Mouse (Mus musculus) limb, embryonic 13.5 days (tissue): Measurements from ENCODE around the gene Ank3. TPM values are rescaled to one million over a fixed set of nuclear protein-coding genes. Genes with fewer than 3 reads are reported as not detected.

Source experiments
- ATAC-seq: fragments of 200-750 bp; cut with Nextera tagmentation; 2 replicates; pipeline ENCODE4 v1.8.0; 2017; ENCODE audit warnings: low read depth, moderate number of reproducible peaks, moderate TSS enrichment; ENCODE audit not compliant: low FRiP score
- H3K27ac ChIP-seq: fragments of 300-500 bp; sonication (generic); 2 replicates; pipeline ENCODE4 v1.5.1; 2015; ENCODE audit warnings: inconsistent platforms, mild to moderate bottlenecking, moderate library complexity
- H3K27me3 ChIP-seq: fragments of 300-500 bp; sonication (generic); 2 replicates; pipeline ENCODE4 v1.6.1; 2015; ENCODE audit warnings: mild to moderate bottlenecking, inconsistent platforms
- H3K36me3 ChIP-seq: fragments of 300-500 bp; sonication (generic); 2 replicates; pipeline ENCODE4 v1.6.1; 2015; ENCODE audit warnings: inconsistent platforms, mild to moderate bottlenecking, moderate library complexity
- H3K4me1 ChIP-seq: fragments of 300-500 bp; sonication (generic); 2 replicates; pipeline ENCODE4 v1.6.1; 2015; ENCODE audit warnings: inconsistent platforms
- H3K4me2 ChIP-seq: fragments of 300-500 bp; sonication (generic); replicated peaks from 2 replicates; pipeline ENCODE4 v1.6.1; 2015; ENCODE audit warnings: inconsistent platforms, mild to moderate bottlenecking, moderate library complexity
- H3K4me3 ChIP-seq: fragments of 300-500 bp; sonication (generic); 2 replicates; pipeline ENCODE4 v1.5.1; 2015; ENCODE audit warnings: moderate library complexity, mild to moderate bottlenecking, inconsistent platforms
- H3K9ac ChIP-seq: fragments of 300-500 bp; sonication (generic); 2 replicates; pipeline ENCODE4 v1.6.1; 2015; ENCODE audit warnings: mild to moderate bottlenecking, inconsistent platforms
- H3K9me3 ChIP-seq: fragments of 300-500 bp; sonication (generic); 2 replicates; pipeline ENCODE4 v1.6.1; 2016; ENCODE audit warnings: inconsistent platforms
- WGBS: fragments of 180-500 bp; shearing (Covaris S2); methylation state at CpG from one replicate; pipeline ENCODE4 v1.1.7; 2015; 5-methylcytosine and 5-hydroxymethylcytosine counted together
- polyA plus RNA-seq: library from polyadenylated mRNA; unstranded; fragments of >200 nt; fragmentation: Nextera tagmentation; extraction: Ambion mirVana; gene quantifications from 2 replicates; pipeline ENCODE4 v1.2.1, GENCODE M21; 2015

The Ank3 gene
- polyA plus RNA-seq, 1 experiment from 2014 or later: 28.0 TPM

DNA sequence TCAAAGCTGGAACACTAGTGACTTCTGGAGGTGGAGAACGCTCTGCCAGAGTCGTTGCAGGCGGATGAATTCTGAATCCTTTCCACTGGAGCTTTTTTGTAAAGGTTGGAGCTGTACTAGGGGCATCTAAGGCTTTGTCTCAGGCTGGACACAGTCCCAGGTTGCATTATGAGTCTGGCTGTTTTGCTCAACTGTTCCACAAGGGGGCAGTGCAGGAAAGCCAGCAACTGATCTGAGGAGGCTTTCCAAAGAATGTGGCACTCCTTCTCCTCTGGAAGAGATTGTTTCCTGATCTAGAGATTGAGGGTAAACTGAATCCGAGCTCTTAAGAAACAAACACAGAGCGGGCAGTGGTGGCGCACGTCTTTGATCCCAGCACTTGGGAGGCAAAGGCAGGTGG lies 263.8 kb downstream of the Ank3 start:
- H3K27ac ChIP-seq: no peak overlapping the region
- no peak overlapping the region for H3K9ac ChIP-seq
- 9% methylated on average over 7 of the region's 7 CpGs for WGBS
- ATAC-seq: peak; percentile 37; the same call in 1 of the 2 replicates
- 0 out of 2 replicates have a peak, but pooled peaks cover 3% of the 10 kb centered on the region for H3K4me1 ChIP-seq
- no peak overlapping the region for H3K4me2 ChIP-seq
- H3K27me3 ChIP-seq: no peaks in the 10 kb centered on the region
- H3K9me3 ChIP-seq: no peaks in the 10 kb centered on the region
- H3K4me3 ChIP-seq: no peak overlapping the region
- H3K36me3 ChIP-seq: no peaks in the 10 kb centered on the region

DNA sequence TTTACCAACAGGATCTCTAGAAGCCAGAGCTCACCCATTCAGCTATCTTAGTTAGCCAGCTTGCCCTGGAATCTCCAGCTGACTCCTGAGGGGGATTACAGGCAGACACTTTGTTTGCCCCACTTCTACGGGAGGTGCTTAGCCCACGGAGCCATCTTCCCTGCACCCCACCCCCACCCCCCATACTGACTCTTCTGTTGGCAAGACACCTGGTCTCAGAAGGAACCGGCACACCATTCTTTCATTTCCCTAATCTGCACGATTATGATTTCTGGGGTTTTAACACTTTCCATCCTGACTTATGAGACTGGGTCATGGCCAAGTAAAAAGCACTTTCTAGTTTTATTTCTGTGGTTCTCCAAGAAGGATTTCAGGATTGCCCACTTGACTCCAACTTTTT lies 268.9 kb downstream of the Ank3 start:
- no peak overlapping the region for H3K9ac ChIP-seq
- H3K36me3 ChIP-seq: no peaks in the 10 kb centered on the region
- no peak for ATAC-seq
- WGBS: 82% methylated on average over 4 of the region's 4 CpGs
- no peaks in the 10 kb centered on the region for H3K27me3 ChIP-seq
- H3K27ac ChIP-seq: no peak overlapping the region
- no peaks in the 10 kb centered on the region for H3K4me1 ChIP-seq
- H3K4me3 ChIP-seq: no peak overlapping the region
- no peak overlapping the region for H3K4me2 ChIP-seq
- H3K9me3 ChIP-seq: no peaks in the 10 kb centered on the region

DNA sequence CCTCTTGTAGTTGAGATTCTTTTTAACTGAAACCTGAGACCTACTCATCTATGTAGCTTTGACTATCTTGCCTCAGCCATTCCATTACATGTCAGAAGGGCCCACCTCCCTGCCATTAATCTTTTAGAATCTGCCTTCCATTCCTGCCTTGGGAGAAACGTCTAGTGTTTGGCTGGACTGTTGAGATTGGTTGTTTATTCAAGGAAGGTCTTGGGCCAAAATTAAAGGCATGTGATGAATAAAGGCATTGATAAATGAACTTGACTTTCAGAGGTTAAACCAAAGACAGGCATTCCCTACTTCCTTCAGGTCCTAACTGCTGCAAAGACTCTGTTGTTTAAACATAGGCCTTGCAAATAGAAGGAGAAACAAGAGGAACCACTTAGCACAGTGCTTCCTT lies 271.9 kb downstream of the Ank3 start:
- Histone ChIP-seq H3K9ac (no peak overlapping the region), H3K9me3 (no peaks in the 10 kb centered on the region), H3K4me3 (no peak overlapping the region), H3K27ac (no peak overlapping the region), H3K36me3 (no peaks in the 10 kb centered on the region), H3K4me1 (no peaks in the 10 kb centered on the region), H3K27me3 (no peaks in the 10 kb centered on the region), H3K4me2 (no peak overlapping the region)
- 18% methylated on average over 1 of the region's 1 CpGs for WGBS
- no peak for ATAC-seq

DNA sequence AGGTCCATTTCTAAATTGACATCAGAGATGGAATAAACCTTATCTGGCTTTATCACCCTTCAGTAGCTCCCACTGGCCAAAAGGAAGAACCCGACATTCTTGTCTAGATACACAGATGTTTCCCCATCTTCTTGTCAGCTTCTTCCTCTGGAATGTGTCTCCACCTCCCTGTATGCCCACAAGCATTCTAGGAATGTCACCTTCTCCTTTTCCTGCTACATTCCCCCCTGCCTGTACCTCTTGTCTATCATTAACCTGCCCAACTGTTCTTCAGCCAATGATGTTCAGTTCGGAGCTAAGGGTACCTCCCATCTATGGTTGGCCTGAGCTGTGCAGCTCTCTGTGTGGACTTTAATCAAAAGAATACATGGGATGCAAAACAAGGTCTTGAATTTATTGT lies 272.4 kb downstream of the Ank3 start:
- Histone ChIP-seq H3K27me3 (no peaks in the 10 kb centered on the region), H3K9ac (no peak overlapping the region), H3K27ac (no peak overlapping the region), H3K4me2 (no peak overlapping the region), H3K36me3 (no peaks in the 10 kb centered on the region), H3K9me3 (no peaks in the 10 kb centered on the region), H3K4me1 (no peaks in the 10 kb centered on the region), H3K4me3 (no peak overlapping the region)
- no peak for ATAC-seq
- 72% methylated on average over 2 of the region's 2 CpGs for WGBS

DNA sequence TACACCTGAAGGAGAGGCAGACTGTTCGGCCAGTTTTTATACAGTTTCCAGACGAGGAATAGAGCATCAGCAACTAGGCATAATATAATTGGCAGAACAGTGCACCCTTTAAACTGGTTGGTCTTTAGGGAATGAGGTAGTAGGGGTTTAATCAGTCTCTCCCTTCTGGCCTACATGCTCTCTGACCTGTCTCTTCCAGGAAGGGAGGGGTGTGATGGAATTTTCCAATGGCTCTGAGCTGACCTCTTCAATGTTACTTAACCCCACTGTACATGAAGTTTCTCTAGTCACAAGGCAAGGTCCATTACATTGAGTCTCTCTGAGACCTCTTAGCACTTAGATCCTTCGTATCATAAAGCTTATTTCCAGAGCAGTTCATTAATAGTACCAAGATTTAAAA lies 272.9 kb downstream of the Ank3 start:
- H3K4me3 ChIP-seq: no peak overlapping the region
- 65% methylated on average over 3 of the region's 3 CpGs for WGBS
- no peak for ATAC-seq

DNA sequence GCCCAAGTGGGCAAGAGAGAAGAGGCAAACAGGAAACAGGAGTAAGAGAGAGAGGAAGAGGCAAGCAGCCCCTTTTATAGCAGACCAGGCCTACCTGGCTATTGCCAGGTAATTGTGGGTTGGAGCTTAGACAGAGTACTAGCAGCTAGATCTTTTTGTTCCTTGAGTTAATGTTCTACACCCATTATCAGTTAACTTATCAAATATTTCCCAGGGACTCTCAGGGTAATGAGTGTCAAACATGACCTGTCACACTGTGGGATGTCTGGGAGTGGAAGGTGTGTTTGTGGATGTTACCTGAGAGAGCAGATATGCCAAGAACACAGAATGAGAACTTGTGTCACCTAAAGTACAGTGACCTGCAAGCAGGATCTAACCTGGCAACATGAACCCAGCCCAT lies 274.0 kb downstream of the Ank3 start:
- no peak overlapping the region for H3K4me3 ChIP-seq
- no peaks in the 10 kb centered on the region for H3K9me3 ChIP-seq
- H3K27me3 ChIP-seq: no peaks in the 10 kb centered on the region
- H3K27ac ChIP-seq: no peak overlapping the region
- ATAC-seq: no peak
- no peak overlapping the region for H3K4me2 ChIP-seq
- H3K4me1 ChIP-seq: no peaks in the 10 kb centered on the region
- no peaks in the 10 kb centered on the region for H3K36me3 ChIP-seq
- H3K9ac ChIP-seq: no peak overlapping the region

More for the DNA sequence above, 272.9 kb downstream of the Ank3 start:
- no peaks in the 10 kb centered on the region for H3K36me3 ChIP-seq
- no peak overlapping the region for H3K27ac ChIP-seq
- H3K9ac ChIP-seq: no peak overlapping the region
- H3K4me1 ChIP-seq: no peaks in the 10 kb centered on the region
- no peaks in the 10 kb centered on the region for H3K9me3 ChIP-seq
- no peaks in the 10 kb centered on the region for H3K27me3 ChIP-seq
- H3K4me2 ChIP-seq: no peak overlapping the region

DNA sequence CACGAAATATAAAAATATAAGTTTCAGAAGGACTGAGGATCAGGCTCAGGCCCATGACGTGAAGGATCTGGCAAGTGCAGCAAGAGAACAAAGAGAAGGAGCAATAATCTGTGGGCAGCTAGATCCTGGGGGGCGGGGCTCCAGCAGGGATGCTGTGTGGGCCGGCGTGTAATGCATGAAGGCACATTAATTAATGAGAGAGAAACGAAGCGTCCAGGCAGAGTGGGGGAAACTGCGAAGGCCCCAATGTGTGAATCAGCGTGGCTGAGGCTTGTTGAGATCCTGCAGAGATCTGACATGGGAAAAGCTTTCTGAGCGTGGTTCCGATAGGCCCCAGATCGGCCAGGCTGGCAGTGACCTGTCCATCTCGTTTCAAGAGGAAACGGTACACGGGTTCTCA lies 279.7 kb downstream of the Ank3 start:
- H3K36me3 ChIP-seq: no peaks in the 10 kb centered on the region
- H3K27me3 ChIP-seq: no peaks in the 10 kb centered on the region
- H3K9ac ChIP-seq: no peak overlapping the region
- ATAC-seq: no peak
- no peak overlapping the region for H3K4me2 ChIP-seq
- H3K9me3 ChIP-seq: peaks cover 3% of the 10 kb centered on the region; the same call in 1 of the 2 replicates
- no peaks in the 10 kb centered on the region for H3K4me1 ChIP-seq
- H3K4me3 ChIP-seq: no peak overlapping the region
- 83% methylated on average over 15 of the region's 15 CpGs for WGBS
- H3K27ac ChIP-seq: no peak overlapping the region

DNA sequence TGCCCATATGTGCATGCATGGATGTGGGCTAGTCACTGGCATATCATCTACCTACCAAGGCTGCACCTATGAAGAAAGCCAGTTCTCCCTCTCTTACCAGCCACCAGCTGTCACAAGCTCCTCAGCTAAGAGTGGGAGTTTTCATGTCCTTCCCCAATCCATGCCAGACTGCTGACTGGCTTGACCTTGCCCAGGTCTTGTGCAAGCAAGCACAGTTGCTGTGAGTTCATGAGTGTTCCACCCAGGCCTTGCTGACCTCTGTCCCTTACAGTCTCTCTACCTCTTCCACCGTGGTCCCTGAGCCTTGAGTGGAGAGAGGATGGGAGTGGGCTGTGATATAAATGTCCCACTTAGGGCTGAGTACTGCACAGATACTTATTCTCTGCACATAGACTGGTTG lies 287.8 kb downstream of the Ank3 start:
- H3K4me1 ChIP-seq: peaks cover 12% of the 10 kb centered on the region; the same call in 1 of the 2 replicates
- 88% methylated on average over 1 of the region's 1 CpGs for WGBS
- H3K4me2 ChIP-seq: no peak overlapping the region
- H3K27me3 ChIP-seq: peaks cover 3% of the 10 kb centered on the region; the same call in 1 of the 2 replicates
- no peak overlapping the region for H3K9ac ChIP-seq
- H3K9me3 ChIP-seq: peaks cover 16% of the 10 kb centered on the region
- H3K4me3 ChIP-seq: no peak overlapping the region
- no peak overlapping the region for H3K27ac ChIP-seq
- no peak for ATAC-seq
- no peaks in the 10 kb centered on the region for H3K36me3 ChIP-seq

DNA sequence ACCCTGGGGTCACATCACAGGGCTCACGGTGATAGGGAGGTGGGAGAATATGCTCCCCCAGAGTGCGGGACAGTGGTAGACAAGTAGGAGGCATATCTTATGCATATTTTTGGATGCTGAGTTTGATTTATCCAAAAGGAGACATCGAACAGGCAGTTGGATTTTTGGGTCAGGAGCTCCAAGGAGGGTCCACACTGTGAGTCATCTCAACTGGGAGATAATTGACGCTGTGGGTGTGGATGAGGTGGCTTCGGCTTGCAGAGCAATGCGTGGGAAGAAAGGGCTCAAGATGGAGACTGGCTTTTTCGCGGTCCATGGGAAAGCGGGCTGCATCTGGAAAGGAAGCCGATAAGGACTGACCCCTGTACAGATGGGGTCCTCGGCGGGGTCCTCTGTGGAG lies 290.5 kb downstream of the Ank3 start:
- no peak for ATAC-seq
- H3K27me3 ChIP-seq: peaks cover 3% of the 10 kb centered on the region; the same call in 1 of the 2 replicates
- H3K4me2 ChIP-seq: no peak overlapping the region
- H3K4me3 ChIP-seq: no peak overlapping the region
- H3K4me1 ChIP-seq: peaks cover 12% of the 10 kb centered on the region; the same call in 1 of the 2 replicates
- peaks cover 8% of the 10 kb centered on the region for H3K9me3 ChIP-seq
- H3K9ac ChIP-seq: no peak overlapping the region
- WGBS: 89% methylated on average over 12 of the region's 12 CpGs
- H3K27ac ChIP-seq: no peak overlapping the region
- H3K36me3 ChIP-seq: no peaks in the 10 kb centered on the region

DNA sequence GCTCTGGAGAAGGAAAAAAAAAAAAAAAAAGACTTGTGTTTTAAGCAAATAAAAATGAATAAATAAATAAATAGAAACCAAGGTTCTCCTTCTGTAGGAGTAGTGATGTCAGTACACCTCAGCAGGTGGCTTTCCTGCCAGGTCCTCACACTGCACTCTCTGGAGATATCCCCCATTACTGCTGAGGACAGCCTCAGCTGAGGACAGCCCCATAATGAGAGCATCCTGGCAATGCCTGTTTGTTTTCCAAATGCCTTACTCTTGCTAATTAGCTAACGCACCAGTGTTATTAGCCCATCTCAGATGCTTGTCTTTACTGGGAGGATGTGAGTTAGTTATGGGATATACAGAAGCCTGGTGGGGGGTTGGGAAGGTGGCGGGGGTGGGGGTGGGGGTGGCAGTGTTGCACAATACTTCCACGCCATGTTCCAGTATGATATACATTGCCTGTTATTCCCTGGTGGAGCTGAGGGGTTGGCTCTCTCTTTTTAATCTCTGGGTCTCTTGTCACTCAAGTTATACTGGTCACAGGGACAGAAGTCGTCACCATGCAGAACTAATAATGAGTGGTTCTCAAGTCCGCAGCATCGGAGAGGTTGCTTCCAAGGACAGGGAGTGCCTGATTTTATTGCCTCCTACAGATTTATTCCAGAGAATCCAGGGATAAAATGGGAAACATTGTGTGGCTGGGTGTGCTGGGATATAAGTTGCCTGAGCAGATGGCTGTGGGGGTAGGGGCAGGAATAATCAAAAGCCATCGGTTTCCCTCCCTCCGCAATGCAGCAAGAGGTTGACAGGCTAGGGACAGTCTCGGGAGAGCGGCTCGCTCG lies 291.8 kb downstream of the Ank3 start:
- peaks cover 12% of the 10 kb centered on the region; the same call in 1 of the 2 replicates for H3K4me1 ChIP-seq
- H3K9me3 ChIP-seq: peaks cover 2% of the 10 kb centered on the region; the same call in 1 of the 2 replicates
- 11% methylated on average over 12 of the region's 12 CpGs for WGBS
- no peak overlapping the region for H3K27ac ChIP-seq
- no peaks in the 10 kb centered on the region for H3K36me3 ChIP-seq
- H3K27me3 ChIP-seq: peaks cover 3% of the 10 kb centered on the region; the same call in 1 of the 2 replicates
- no peak overlapping the region for H3K9ac ChIP-seq
- H3K4me2 ChIP-seq: peak overlapping the region; percentile 43
- no peak overlapping the region for H3K4me3 ChIP-seq
- no peak for ATAC-seq

DNA sequence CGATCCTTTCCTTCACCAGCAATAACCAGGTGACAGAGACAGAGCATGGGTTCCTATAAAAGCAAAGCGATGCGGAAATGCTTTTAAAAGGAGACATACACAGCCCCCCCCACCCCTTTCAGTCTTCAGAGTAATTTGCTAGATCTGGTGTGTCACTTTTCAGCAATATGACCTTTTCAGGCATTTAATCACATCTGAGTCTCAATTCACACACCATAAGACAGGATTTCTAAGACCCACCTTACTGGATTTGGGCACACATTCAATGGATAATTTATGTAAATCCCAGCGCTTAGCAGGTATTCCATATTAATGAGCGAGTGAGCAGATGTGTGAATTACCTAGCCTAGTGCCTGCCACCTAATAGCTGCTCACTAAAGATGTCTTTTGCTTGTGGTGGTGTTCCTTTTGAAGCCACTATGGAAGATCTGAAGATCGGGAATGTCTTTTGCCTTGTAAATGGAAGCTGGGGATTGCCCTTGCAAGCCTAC lies 292.4 kb downstream of the Ank3 start:
- no peaks in the 10 kb centered on the region for H3K9me3 ChIP-seq
- 18% methylated on average over 6 of the region's 6 CpGs for WGBS
- peak overlapping the region; percentile 43 for H3K4me2 ChIP-seq
- H3K27me3 ChIP-seq: peaks cover 3% of the 10 kb centered on the region; the same call in 1 of the 2 replicates
- H3K27ac ChIP-seq: no peak overlapping the region
- no peaks in the 10 kb centered on the region for H3K36me3 ChIP-seq
- no peak for ATAC-seq
- no peak overlapping the region for H3K9ac ChIP-seq
- H3K4me3 ChIP-seq: no peak overlapping the region
- peaks cover 15% of the 10 kb centered on the region for H3K4me1 ChIP-seq

DNA sequence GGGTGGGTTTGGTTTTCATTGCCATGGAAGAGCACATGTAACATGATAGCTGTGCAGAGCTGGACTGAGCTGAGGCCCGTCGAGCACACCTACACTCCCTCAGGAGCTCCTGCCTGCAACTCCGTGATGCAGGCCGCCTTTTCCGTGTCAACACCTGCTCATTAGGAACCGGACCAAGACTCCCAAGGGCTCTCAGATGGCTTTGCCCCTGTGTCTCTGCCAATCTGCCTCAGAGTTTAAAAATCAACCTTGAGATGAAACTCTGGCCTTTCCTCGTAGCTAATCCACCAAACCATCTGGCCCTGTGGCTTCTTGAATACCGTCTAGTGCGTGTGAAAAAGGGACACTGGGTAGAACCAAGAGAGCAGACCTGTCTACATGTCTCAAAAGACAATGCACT lies 297.4 kb downstream of the Ank3 start:
- H3K27ac ChIP-seq: no peak overlapping the region
- peaks cover 3% of the 10 kb centered on the region; the same call in 1 of the 2 replicates for H3K27me3 ChIP-seq
- WGBS: 49% methylated on average over 9 of the region's 9 CpGs
- peaks cover 8% of the 10 kb centered on the region for H3K4me1 ChIP-seq
- ATAC-seq: no peak
- H3K9ac ChIP-seq: no peak overlapping the region
- H3K4me3 ChIP-seq: no peak overlapping the region
- no peak overlapping the region for H3K4me2 ChIP-seq
- H3K36me3 ChIP-seq: no peaks in the 10 kb centered on the region
- H3K9me3 ChIP-seq: no peaks in the 10 kb centered on the region
